Mouse (Mus musculus): ENCODE results near the gene Ces1d. TPM values are rescaled to one million over a fixed set of nuclear protein-coding genes. Genes with fewer than 3 reads are reported as not detected.

The Ces1d gene
- 0.39 and 0.63 TPM in 2 replicates for polyA plus RNA-seq (2012; rRNA removed)

GRCm38 (mm10) chr8:93197685-93198525, at the start of gene Ces1d:
TSS of gene Ces1d (minus strand) at chr8:93197838.

GRCm38 (mm10) chr8:93229446-93229845, 31.8 kb upstream of the Ces1d start, which contains the start of gene Ces1e:
TSS of gene Ces1e (minus strand) at chr8:93229619.

GRCm38 (mm10) chr8:93131233-93131980, 66.2 kb downstream of the Ces1d start, which contains the start of gene Ces1c:
TSS of gene Ces1c (minus strand) at chr8:93131283.

Other genes with a start within 250 kb of the Ces1d start
- 0.68 and 1.9 TPM in 2 replicates for gene Slc6a2, start 237.8 kb downstream of the Ces1d start, polyA plus RNA-seq (2012; rRNA removed)
- not detected in 2 replicates for gene Ces1a, start 149.6 kb downstream of the Ces1d start, polyA plus RNA-seq (2012; rRNA removed)
- not detected in 2 replicates for gene Ces1b, start 117.8 kb downstream of the Ces1d start, polyA plus RNA-seq (2012; rRNA removed)
- not detected in 2 replicates for gene Ces1c, start 66.6 kb downstream of the Ces1d start, polyA plus RNA-seq (2012; rRNA removed)
- not detected in 2 replicates for gene Ces1e, start 31.8 kb upstream of the Ces1d start, polyA plus RNA-seq (2012; rRNA removed)
- not detected in 2 replicates for gene Ces1f, start 81.9 kb upstream of the Ces1d start, polyA plus RNA-seq (2012; rRNA removed)
- gene Ces1g, start 139.5 kb upstream of the Ces1d start, polyA plus RNA-seq (2012; rRNA removed), result not detected in 2 replicates
- not detected in 2 replicates for gene Ces1h, start 181.9 kb upstream of the Ces1d start, polyA plus RNA-seq (2012; rRNA removed)

Data from central nervous system, embryonic 14 days (tissue).